Mouse (Mus musculus): Measurements from ENCODE around the gene Fbxo44. TPM values are rescaled to one million over a fixed set of nuclear protein-coding genes. Genes with fewer than 3 reads are reported as not detected.

Gene Fbxo44
- polyA plus RNA-seq, 1 experiment, result 3.1 TPM

GRCm38 (mm10) chr4:148166986-148167385, 6.7 kb upstream of the Fbxo44 start:
- TF ChIP-seq USF1 (IDR thresholded peaks at IDR 0.05; ENCODE audit: low read depth), result no peak
- no peak for TF ChIP-seq MYOD1 (IDR thresholded peaks at IDR 0.05; ENCODE audit: control insufficient read depth in 1 of 3, insufficient read length in 2 of 3, low read depth in 2 of 3)
- TF ChIP-seq POLR2A (IDR thresholded peaks at IDR 0.05; ENCODE audit: insufficient read length, low read depth), result no peak
- no peak for TF ChIP-seq TCF3 (IDR thresholded peaks at IDR 0.05; ENCODE audit: insufficient read length, low read depth)
- no peak for TF ChIP-seq TCF12 (IDR thresholded peaks at IDR 0.05; ENCODE audit: insufficient read depth, poor library complexity, severe bottlenecking)
- TF ChIP-seq SRF (IDR thresholded peaks at IDR 0.05; ENCODE audit: control insufficient read depth, insufficient read length, low read depth), result no peak
- Histone ChIP-seq H3K4me2 (ENCODE audit: low read depth) (no peak overlapping the region), H3K4me3 (no peak overlapping the region), H3K27me3 (ENCODE audit: control insufficient read depth, insufficient read depth, insufficient read length) (peaks cover 40% of the 10 kb centered on the region), H3ac (ENCODE audit: control insufficient read depth, insufficient read length) (no peak overlapping the region), H3K79me2 (ENCODE audit: control insufficient read depth, insufficient read depth) (no peaks in the 10 kb centered on the region), H3K36me3 (ENCODE audit: control insufficient read depth, insufficient read depth) (no peaks in the 10 kb centered on the region)

- H3ac ChIP-seq (ENCODE audit: control insufficient read depth, insufficient read length), result no peak overlapping the region
- no peaks in the 10 kb centered on the region for H3K36me3 ChIP-seq (ENCODE audit: control insufficient read depth, insufficient read depth)
- no peak overlapping the region for H3K4me2 ChIP-seq (ENCODE audit: low read depth)
- no peak overlapping the region for H3K4me3 ChIP-seq
- no peak for TF ChIP-seq POLR2A (IDR thresholded peaks at IDR 0.05; ENCODE audit: insufficient read length, low read depth)
- no peak for TF ChIP-seq E2F4 (IDR thresholded peaks at IDR 0.05; ENCODE audit: insufficient read depth)
- no peak for TF ChIP-seq POLR2AphosphoS2 (IDR thresholded peaks at IDR 0.05; ENCODE audit: insufficient read length, low read depth)
- TF ChIP-seq MYOG (IDR thresholded peaks at IDR 0.05; ENCODE audit: control insufficient read depth in 1 of 3, insufficient read depth in 1 of 3, insufficient read length in 2 of 3, low read depth in 2 of 3), result no peak
- no peak for TF ChIP-seq MYOD1 (IDR thresholded peaks at IDR 0.05; ENCODE audit: control insufficient read depth in 1 of 3, insufficient read length in 2 of 3, low read depth in 2 of 3)
- no peak for TF ChIP-seq REST (IDR thresholded peaks at IDR 0.05; ENCODE audit: insufficient read depth, insufficient read length)
- no peak for TF ChIP-seq TCF3 (IDR thresholded peaks at IDR 0.05; ENCODE audit: insufficient read length, low read depth)
- no peak for TF ChIP-seq USF1 (IDR thresholded peaks at IDR 0.05; ENCODE audit: low read depth)
- no peak for TF ChIP-seq SRF (IDR thresholded peaks at IDR 0.05; ENCODE audit: control insufficient read depth, insufficient read length, low read depth)
- TF ChIP-seq MAX (IDR thresholded peaks at IDR 0.05; ENCODE audit: low read depth), result no peak
- no peak for TF ChIP-seq CEBPB (IDR thresholded peaks at IDR 0.05; ENCODE audit: insufficient read depth, poor library complexity, severe bottlenecking)
- TF ChIP-seq TCF12 (IDR thresholded peaks at IDR 0.05; ENCODE audit: insufficient read depth, poor library complexity, severe bottlenecking), result no peak
- no peaks in the 10 kb centered on the region for H3K79me2 ChIP-seq (ENCODE audit: control insufficient read depth, insufficient read depth)
- H3K27me3 ChIP-seq (ENCODE audit: control insufficient read depth, insufficient read depth, insufficient read length), result peaks cover 35% of the 10 kb centered on the region
These were observed 6.1 kb upstream of the Fbxo44 start for GRCm38 (mm10) chr4:148166431-148166830.

- peaks cover 35% of the 10 kb centered on the region for H3K27me3 ChIP-seq (ENCODE audit: control insufficient read depth, insufficient read depth, insufficient read length)
These were observed 5.3 kb upstream of the Fbxo44 start for GRCm38 (mm10) chr4:148165551-148165950.

GRCm38 (mm10) chr4:148164461-148164860, 4.2 kb upstream of the Fbxo44 start:
- Histone ChIP-seq H3ac (ENCODE audit: control insufficient read depth, insufficient read length) (no peak overlapping the region), H3K4me2 (ENCODE audit: low read depth) (no peak overlapping the region), H3K27me3 (ENCODE audit: control insufficient read depth, insufficient read depth, insufficient read length) (peaks cover 31% of the 10 kb centered on the region), H3K4me3 (no peak overlapping the region), H3K79me2 (ENCODE audit: control insufficient read depth, insufficient read depth) (no peaks in the 10 kb centered on the region), H3K36me3 (ENCODE audit: control insufficient read depth, insufficient read depth) (no peaks in the 10 kb centered on the region)
- TF ChIP-seq USF1 (IDR thresholded peaks at IDR 0.05; ENCODE audit: low read depth) (no peak), MYOD1 (IDR thresholded peaks at IDR 0.05; ENCODE audit: control insufficient read depth in 1 of 3, insufficient read length in 2 of 3, low read depth in 2 of 3) (no peak), CEBPB (IDR thresholded peaks at IDR 0.05; ENCODE audit: insufficient read depth, poor library complexity, severe bottlenecking) (no peak), MYOG (IDR thresholded peaks at IDR 0.05; ENCODE audit: control insufficient read depth in 1 of 3, insufficient read depth in 1 of 3, insufficient read length in 2 of 3, low read depth in 2 of 3) (no peak)

More at GRCm38 (mm10) chr4:148165551-148165950, 5.3 kb upstream of the Fbxo44 start:
- Histone ChIP-seq H3K4me3 (no peak overlapping the region), H3K4me2 (ENCODE audit: low read depth) (no peak overlapping the region), H3K79me2 (ENCODE audit: control insufficient read depth, insufficient read depth) (no peaks in the 10 kb centered on the region), H3ac (ENCODE audit: control insufficient read depth, insufficient read length) (no peak overlapping the region), H3K36me3 (ENCODE audit: control insufficient read depth, insufficient read depth) (no peaks in the 10 kb centered on the region)
- TF ChIP-seq TCF3 (IDR thresholded peaks at IDR 0.05; ENCODE audit: insufficient read length, low read depth) (no peak), TCF12 (IDR thresholded peaks at IDR 0.05; ENCODE audit: insufficient read depth, poor library complexity, severe bottlenecking) (no peak), POLR2AphosphoS2 (IDR thresholded peaks at IDR 0.05; ENCODE audit: insufficient read length, low read depth) (no peak), CEBPB (IDR thresholded peaks at IDR 0.05; ENCODE audit: insufficient read depth, poor library complexity, severe bottlenecking) (no peak)

- Histone ChIP-seq H3K27me3 (ENCODE audit: control insufficient read depth, insufficient read depth, insufficient read length) (peaks cover 31% of the 10 kb centered on the region), H3ac (ENCODE audit: control insufficient read depth, insufficient read length) (no peak overlapping the region), H3K4me3 (no peak overlapping the region), H3K4me2 (ENCODE audit: low read depth) (peak overlapping the region; percentile 66), H3K79me2 (ENCODE audit: control insufficient read depth, insufficient read depth) (no peaks in the 10 kb centered on the region), H3K36me3 (ENCODE audit: control insufficient read depth, insufficient read depth) (no peaks in the 10 kb centered on the region)
- peak in 1 of 3 experiments; percentile 27 for TF ChIP-seq MYOG (IDR thresholded peaks at IDR 0.05; ENCODE audit: control insufficient read depth in 1 of 3, insufficient read depth in 1 of 3, insufficient read length in 2 of 3, low read depth in 2 of 3)
- TF ChIP-seq POLR2AphosphoS2 (IDR thresholded peaks at IDR 0.05; ENCODE audit: insufficient read length, low read depth), result no peak
- no peak for TF ChIP-seq MAX (IDR thresholded peaks at IDR 0.05; ENCODE audit: low read depth)
- no peak for TF ChIP-seq SRF (IDR thresholded peaks at IDR 0.05; ENCODE audit: control insufficient read depth, insufficient read length, low read depth)
- TF ChIP-seq TCF3 (IDR thresholded peaks at IDR 0.05; ENCODE audit: insufficient read length, low read depth), result no peak
- TF ChIP-seq REST (IDR thresholded peaks at IDR 0.05; ENCODE audit: insufficient read depth, insufficient read length), result no peak
- TF ChIP-seq USF1 (IDR thresholded peaks at IDR 0.05; ENCODE audit: low read depth), result no peak
- TF ChIP-seq MYOD1 (IDR thresholded peaks at IDR 0.05; ENCODE audit: control insufficient read depth in 1 of 3, insufficient read length in 2 of 3, low read depth in 2 of 3), result peak in 1 of 3 experiments; percentile 12
- no peak for TF ChIP-seq CEBPB (IDR thresholded peaks at IDR 0.05; ENCODE audit: insufficient read depth, poor library complexity, severe bottlenecking)
- TF ChIP-seq E2F4 (IDR thresholded peaks at IDR 0.05; ENCODE audit: insufficient read depth), result no peak
- TF ChIP-seq POLR2A (IDR thresholded peaks at IDR 0.05; ENCODE audit: insufficient read length, low read depth), result no peak
- TF ChIP-seq TCF12 (IDR thresholded peaks at IDR 0.05; ENCODE audit: insufficient read depth, poor library complexity, severe bottlenecking), result no peak
These were observed 3.7 kb upstream of the Fbxo44 start for GRCm38 (mm10) chr4:148164002-148164439.

All from myocyte (in vitro differentiated cells).